Mouse (Mus musculus): ENCODE data around the gene Nup210l.

- TF ChIP-seq POLR2A (IDR thresholded peaks at IDR 0.05; ENCODE audit: extremely low read depth, insufficient read depth, low read length), result no peak
- TF ChIP-seq CTCF (IDR thresholded peaks at IDR 0.05; ENCODE audit: low read depth, low read length), result no peak
These were observed 144.8 kb downstream of the Nup210l start for GRCm38 (mm10) chr3:90248746-90249100.

Measured in liver, adult 2 months (tissue).